Mouse (Mus musculus) spleen, adult 18-20 months (tissue): ENCODE data around the gene Parn.
A peak's percentile ranks its signal among the peaks of the same experiment; 100 is the strongest.
"Not testable (repeated sequence)": the region's sequence is repeated elsewhere in the genome, so short reads cannot be mapped to it uniquely, and the experiment has no call there.

Experiments
- DNase-seq, 2 experiments: peaks; one replicate each; pipeline ENCODE4 v3.0.0; 2022; ENCODE audit warnings: mixed read lengths in 2 of 2

The Parn gene

GRCm38 (mm10) chr16:13667878-13668343 is at the start of gene Parn:
Parn (minus strand) TSS chr16:13668170.
- DNase-seq, result peak; percentile 92 to 94

GRCm38 (mm10) chr16:13716821-13717553 is 49.0 kb upstream of the Parn start:
- no peak for DNase-seq

GRCm38 (mm10) chr16:13714910-13715309 is 46.9 kb upstream of the Parn start:
- no peak for DNase-seq

- no peak for DNase-seq
Measured at GRCm38 (mm10) chr16:13704676-13705075, 36.7 kb upstream of the Parn start.

GRCm38 (mm10) chr16:13702184-13702583 is 34.2 kb upstream of the Parn start:
- DNase-seq, result no peak

GRCm38 (mm10) chr16:13698998-13699397 is 31.0 kb upstream of the Parn start:
- no peak for DNase-seq

GRCm38 (mm10) chr16:13678601-13679319 is 10.8 kb upstream of the Parn start:
- no peak for DNase-seq

- no peak for DNase-seq
Measured at GRCm38 (mm10) chr16:13674511-13674910, 6.5 kb upstream of the Parn start.

GRCm38 (mm10) chr16:13673114-13673513 is 5.1 kb upstream of the Parn start:
- no peak for DNase-seq

- DNase-seq, result peak; percentile 36 to 57
Measured at GRCm38 (mm10) chr16:13672386-13672898, 4.5 kb upstream of the Parn start.

GRCm38 (mm10) chr16:13671685-13672385 is 3.9 kb upstream of the Parn start, which contains the start of the genes Bfar and 3110001I22Rik:
Bfar (plus strand) TSS chr16:13671858.
3110001I22Rik (plus strand) TSS chr16:13671929.
- DNase-seq, result peak; percentile 82 to 85

GRCm38 (mm10) chr16:13670896-13671295 is 2.9 kb upstream of the Parn start:
- not testable (repeated sequence) for DNase-seq

GRCm38 (mm10) chr16:13669282-13669681 is 1.3 kb upstream of the Parn start:
- no peak for DNase-seq

- no peak for DNase-seq
Measured at GRCm38 (mm10) chr16:13668402-13669108, 585 bp upstream of the Parn start.

- no peak for DNase-seq
Measured at GRCm38 (mm10) chr16:13660736-13661135, 7.2 kb downstream of the Parn start.

GRCm38 (mm10) chr16:13658886-13659285 is 9.1 kb downstream of the Parn start:
- DNase-seq, result no peak

- DNase-seq, result no peak
Measured at GRCm38 (mm10) chr16:13645930-13646329, 22.0 kb downstream of the Parn start.

- no peak for DNase-seq
Measured at GRCm38 (mm10) chr16:13644474-13644873, 23.5 kb downstream of the Parn start.

- DNase-seq, result peak; percentile 7 to 32
Measured at GRCm38 (mm10) chr16:13640064-13640463, 27.9 kb downstream of the Parn start.

- DNase-seq, result no peak
Measured at GRCm38 (mm10) chr16:13639508-13639907, 28.5 kb downstream of the Parn start.

GRCm38 (mm10) chr16:13638198-13638597 is 29.8 kb downstream of the Parn start:
- not testable (repeated sequence) for DNase-seq

- DNase-seq, result no peak
Measured at GRCm38 (mm10) chr16:13628345-13628744, 39.6 kb downstream of the Parn start.
